Mouse (Mus musculus) adrenal gland, adult 18-20 months (tissue): ENCODE results near the gene Smad3. TPM values are rescaled to one million over a fixed set of nuclear protein-coding genes. Genes with fewer than 3 reads are reported as not detected.
A peak's percentile ranks its signal among the peaks of the same experiment; 100 is the strongest.

Source experiments
- DNase-seq, 2 experiments: peaks; one replicate each; pipeline ENCODE4 v3.0.0; 2021 to 2022; ENCODE audit warnings: low spot score in 2 of 2
- total RNA-seq, 2 experiments: library from RNA; stranded (reverse); gene quantifications; 1 replicate in 1 of 2; 2 replicates in 1 of 2; pipeline ENCODE4 v1.2.3; 2021

Gene Smad3
- total RNA-seq, 2 experiments from 2014 or later: 24.6 to 25.2 TPM

DNA sequence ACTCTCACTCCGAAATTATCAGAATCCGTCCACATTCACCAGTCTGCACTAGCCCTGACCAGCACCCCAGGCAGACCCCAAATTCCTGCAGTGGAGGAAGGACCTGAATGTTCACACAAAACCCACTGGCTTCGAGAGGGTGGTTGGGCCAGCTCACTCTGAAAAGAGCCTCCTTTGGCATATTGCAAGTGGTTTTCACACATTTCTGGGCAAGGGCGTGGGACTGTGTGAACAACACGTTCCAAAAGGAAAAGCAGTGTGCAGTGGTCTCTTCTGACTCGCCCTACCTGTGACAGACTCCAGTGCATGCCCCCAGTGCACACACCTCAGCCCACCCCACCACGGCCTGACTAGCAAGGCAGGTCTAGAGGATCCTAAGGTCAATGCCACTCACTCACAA is 35.4 kb downstream of the Smad3 start:
- DNase-seq: no peak

DNA sequence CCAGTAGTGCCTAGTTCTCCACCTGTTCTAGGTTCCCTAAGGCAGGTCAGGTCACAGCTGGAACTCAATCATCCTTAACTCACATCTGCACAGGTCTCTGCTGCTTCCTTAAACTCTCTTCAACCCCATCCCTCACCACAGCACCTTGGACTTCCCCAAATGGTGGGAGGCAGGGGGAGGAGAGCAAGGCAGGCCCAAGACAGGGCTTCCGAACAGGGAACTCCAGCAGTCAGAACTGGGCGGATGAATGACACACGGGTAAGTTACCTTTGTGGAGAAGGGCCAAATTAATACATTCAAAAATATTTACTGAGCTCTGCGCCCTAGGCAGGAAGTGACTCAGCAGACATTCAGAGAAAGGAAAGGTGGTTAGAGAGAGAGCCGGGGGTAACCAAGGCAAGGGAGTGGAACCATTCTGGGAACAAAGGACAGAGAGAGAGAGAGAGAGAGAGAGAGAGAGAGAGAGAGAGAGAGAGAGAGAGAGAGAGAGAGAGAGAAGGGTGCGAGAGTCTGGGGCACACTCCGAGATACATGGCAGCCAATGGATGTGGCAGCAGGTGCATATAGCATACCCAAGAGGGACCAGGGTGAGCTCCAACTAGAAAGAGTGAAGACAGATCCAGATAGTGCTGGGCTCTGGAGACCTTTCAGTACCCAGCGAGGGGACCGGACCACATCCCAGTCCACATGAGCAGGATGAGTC is 36.1 kb downstream of the Smad3 start:
- DNase-seq: no peak

DNA sequence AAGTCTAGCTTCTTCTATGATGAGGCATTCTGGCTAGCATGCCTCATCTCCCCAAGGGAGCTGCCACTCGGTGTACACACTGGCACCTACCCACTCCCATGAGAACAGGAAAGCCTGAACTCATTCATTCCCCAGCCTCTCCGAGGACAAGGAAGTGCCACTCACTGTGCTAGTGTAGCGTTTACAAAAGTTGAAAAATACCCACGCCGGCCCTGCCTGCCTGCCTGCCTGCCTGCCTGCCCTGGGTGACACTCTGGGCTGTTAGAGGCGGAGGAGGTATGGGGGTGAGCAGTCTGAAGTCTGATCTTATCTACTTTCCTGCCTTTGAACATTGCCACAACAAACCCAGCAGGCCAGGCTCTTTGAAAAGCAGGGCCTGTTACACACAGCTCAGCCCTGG is 37.1 kb downstream of the Smad3 start:
- DNase-seq: no peak

DNA sequence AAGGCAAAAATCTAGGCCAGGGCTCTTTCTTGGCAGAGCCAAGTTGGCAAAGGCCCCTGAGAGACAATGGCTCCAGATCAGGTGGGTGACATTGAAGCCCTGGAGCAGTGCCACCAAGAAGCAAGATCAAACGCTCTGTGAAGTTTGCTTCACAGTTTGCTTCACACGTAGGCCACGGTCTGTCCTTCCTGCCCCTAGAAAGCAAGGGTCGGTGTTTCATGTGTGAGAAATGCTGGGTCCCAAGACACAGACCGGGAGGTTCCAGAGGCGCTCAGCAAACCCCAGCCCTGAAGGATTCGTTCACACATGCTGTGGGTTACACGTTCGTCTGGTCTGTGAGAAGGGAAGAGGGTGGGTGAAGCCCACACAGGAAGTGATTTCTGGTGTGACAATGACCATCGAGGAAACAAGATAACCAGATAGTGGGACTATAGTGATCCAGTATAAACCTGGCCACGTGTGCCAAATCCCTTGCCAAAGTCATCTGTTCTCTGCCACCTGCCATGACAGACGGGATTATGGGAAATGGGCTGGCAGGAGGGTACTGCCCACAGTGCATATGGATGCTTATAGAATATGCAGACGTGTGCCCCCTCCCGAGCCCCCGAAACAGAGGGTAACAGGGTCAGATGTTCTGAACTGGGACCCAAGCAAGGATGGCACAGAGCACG is 37.9 kb downstream of the Smad3 start:
- DNase-seq: no peak

DNA sequence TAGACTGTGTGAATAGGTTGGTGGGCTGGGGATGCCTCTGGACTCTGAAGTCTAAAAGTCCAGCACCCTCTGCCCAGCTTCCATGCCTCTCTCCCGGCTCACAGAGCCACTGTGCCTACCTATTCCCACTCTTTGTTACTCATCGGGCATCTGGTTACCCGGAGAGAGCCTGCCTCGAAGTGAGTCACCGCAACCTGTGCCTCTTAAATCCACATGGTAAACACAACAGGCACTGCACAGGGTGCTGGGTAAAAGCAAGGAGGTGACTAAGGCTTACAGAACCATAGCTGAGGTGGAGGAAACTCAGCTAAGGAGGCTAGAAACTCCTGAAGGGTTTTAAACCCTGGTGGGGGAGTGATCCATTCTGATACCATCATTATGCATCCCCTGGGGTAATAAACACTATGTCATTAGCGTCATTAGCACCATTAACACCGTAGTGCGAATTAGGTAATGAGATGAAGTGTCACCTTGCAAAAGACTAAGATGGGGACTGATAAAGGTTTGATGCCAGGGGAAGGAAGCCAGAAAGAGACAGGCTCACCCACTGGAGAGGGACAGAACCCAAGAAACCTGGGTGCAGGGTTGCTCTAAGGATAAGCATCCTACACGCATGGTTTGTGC is 38.9 kb downstream of the Smad3 start:
- no peak for DNase-seq

GRCm38 (mm10) chr9:63718170-63718569 is 39.6 kb downstream of the Smad3 start:
- DNase-seq: no peak

GRCm38 (mm10) chr9:63717474-63718005 is 40.3 kb downstream of the Smad3 start:
- DNase-seq: no peak

GRCm38 (mm10) chr9:63716150-63717138 is 41.4 kb downstream of the Smad3 start:
- DNase-seq: peak; percentile 59 to 70

GRCm38 (mm10) chr9:63714572-63714971 is 43.2 kb downstream of the Smad3 start:
- DNase-seq: no peak

DNA sequence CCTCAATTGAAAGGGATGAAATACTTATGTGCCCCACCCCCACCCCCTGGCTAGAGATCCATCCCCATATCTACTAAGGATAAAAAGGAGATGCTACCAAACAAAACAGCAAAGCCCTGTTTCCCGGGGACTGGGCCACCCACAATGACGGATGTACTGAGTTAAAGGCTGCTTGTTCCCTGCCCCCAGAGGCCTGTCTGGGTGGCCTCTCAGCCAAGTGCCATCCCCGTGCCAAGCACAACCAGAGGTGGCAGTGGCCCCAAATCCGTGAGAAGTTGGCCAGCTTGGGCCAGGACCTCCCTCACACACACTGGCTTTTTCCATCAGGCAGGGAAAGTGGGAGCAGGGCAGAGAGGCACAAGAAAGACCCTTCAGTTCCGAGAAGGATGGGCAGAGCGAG is 45.0 kb downstream of the Smad3 start:
- DNase-seq: no peak

- DNase-seq: peak; percentile 46 to 54
Measured at GRCm38 (mm10) chr9:63711580-63712230, 46.1 kb downstream of the Smad3 start.

DNA sequence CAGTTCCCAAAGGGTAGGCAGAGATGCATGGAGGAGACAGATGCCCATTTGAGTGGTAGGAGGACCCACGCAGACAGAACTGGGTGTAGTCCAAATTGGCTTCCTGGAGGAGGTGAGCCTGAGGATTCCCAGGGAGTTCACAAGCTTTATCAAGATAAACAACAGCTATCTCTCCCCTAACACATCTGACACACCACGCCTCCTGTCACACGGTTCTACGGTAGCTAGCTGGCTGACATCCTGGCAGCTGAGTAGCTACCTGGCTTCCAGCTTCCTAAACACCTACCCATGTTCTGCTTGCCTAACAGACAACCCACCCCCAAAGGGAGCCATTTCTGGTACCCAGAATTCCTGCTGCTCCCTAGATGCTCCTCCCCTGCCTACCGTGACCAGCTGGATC is 47.9 kb downstream of the Smad3 start:
- DNase-seq: no peak

DNA sequence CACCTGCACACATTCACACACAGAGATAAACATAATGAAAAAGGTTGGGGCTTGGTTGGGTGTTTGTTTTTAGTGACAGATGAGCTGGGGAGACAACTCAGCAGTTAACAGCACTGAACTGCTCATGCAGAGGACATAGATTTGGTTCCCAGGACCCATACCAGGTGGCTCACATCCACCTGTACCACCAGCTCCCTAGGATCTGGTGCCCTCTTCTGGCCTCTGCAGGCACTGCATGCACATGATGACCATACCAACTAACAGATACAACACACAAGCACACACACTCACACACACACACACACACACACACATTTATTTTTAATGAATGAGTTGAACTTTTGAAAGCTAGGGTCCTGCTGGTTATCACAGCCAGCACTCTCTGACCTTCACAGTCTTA is 48.5 kb downstream of the Smad3 start:
- no peak for DNase-seq

DNA sequence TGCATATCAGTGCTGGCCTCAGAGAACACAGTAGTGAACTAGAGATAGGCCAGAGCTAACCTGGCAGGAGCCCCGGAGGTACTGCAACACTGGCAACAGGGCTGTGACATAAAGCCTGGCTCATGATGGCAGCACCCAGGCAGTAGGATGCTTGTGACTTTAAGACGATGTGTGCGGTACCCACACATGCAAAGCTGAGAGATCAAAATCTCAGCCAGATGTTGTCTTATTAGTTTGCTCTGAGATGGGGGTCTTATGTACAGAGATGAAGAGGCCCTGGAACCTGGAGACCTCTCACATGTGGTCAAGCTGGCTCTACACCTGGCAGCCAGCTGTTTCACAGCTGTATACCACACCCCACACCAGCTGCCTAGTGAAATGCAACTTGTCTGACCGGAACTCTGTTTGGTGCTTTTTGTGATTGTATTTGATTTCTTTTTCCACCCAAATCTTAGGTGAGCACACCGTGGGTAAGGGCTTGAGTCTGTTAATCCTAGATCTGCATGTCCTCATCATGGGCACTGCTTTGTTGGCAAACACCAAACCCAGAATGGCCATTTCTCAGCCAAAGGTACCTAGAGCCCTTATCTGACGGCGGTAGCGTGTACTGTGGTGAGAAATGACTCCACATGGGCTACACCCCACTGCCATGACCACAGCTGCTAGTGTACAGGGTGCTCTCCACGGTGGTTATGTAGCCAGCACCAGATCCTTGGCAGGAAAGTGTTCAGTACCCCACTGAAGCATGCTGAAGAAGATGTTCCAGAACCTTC is 49.8 kb downstream of the Smad3 start:
- no peak for DNase-seq

DNA sequence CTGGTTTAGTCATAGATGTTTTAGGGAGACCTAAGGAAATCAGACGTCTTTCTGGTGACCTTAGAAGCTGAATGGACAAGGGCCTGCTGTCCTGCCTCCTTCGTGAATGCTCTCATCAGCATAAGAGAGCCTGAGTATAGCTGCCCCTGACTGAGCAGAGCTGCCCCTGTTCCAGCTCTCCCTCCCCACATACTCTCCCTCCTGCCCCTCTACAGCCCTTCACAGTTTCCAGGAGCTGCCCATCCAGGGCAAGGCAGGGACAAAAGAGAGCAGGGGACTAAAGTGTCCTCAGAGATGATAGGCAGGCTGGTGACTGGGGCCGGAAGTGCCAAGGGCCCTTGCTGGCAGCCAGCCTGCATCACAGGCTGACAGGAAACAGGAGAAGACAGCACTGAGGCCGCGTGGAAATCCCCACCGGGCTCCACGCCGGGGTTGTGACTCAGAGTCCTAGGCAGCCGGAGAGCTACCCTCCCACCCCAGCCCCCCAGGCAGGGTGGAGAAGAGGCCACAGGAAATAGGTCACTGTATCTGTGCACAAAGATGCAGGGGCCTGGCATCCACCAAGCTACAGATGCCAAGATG is 51.6 kb downstream of the Smad3 start:
- DNase-seq: peak; percentile 62 to 69

DNA sequence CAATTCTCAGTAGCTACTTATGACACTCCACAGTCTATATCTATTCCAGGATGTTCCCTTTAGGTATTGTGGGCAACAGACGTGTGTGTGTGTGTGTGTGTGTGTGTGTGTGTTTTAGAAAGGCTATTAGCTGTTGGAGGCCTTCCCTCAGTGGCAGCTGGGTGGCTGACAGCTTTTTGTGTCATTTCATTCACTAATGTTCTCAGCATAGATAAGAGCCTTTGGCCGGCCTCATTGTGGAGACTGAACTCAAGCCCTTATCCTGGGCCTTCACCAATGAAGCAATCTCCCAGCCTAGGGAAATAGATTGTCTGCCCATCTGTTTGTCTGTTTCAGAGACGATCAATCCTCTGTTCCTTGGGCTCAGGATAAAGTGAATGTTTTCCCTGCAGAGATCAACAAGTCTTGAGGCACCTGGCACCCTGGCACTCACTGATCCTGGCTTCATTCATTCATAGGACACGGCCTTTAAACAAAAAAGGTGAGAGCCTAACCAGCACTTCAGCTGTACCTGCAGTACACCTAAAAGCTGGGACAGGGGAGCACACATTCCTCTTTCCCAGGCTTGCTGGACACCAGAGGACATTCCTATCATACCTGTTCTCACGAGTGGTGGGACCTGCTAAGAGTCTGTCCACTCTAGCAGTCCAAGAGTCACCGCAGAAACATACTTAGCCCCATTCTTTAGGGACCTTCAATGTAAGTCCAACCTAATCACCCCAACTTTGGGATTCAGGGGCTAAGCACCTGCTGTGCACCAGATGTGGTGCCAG is 52.6 kb downstream of the Smad3 start:
- DNase-seq: no peak

- DNase-seq: peak in 1 of 2 experiments; percentile 52
Measured at GRCm38 (mm10) chr9:63704131-63704530, 53.7 kb downstream of the Smad3 start.

- no peak for DNase-seq
Measured at GRCm38 (mm10) chr9:63703236-63703785, 54.5 kb downstream of the Smad3 start.
